Mouse (Mus musculus): ENCODE data around the gene Ilk.

DNA sequence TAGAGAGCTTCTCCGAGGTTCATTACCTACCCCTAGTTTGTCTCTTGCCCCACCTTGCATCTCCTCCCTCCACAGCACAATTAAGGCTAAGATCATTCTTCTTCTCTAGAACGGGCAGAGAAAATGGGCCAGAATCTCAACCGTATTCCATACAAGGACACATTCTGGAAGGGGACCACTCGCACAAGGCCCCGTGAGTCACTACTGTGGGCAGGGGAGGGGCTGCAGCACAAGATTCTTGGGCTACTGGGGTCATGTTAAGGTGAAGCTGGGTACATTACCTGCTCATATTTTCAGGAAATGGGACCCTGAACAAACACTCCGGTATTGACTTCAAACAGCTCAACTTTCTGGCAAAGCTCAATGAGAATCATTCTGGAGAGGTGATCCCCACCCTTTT lies 4.5 kb downstream of the Ilk start:
- TF ChIP-seq EP300 (IDR thresholded peaks at IDR 0.05; ENCODE audit: insufficient read depth, low read depth, low read length) (no peak), CTCF (IDR thresholded peaks at IDR 0.05) (no peak), POLR2A (IDR thresholded peaks at IDR 0.05; ENCODE audit: insufficient read depth, low read depth, low read length) (no peak)
